Mouse (Mus musculus) midbrain, embryonic 14.5 days (tissue): Measurements from ENCODE around the gene Rufy3. TPM values are rescaled to one million over a fixed set of nuclear protein-coding genes. Genes with fewer than 3 reads are reported as not detected.
"Not testable (repeated sequence)": the region's sequence is repeated elsewhere in the genome, so short reads cannot be mapped to it uniquely, and the experiment has no call there.

Experiments
- ATAC-seq: fragments of 200-750 bp; cut with Nextera tagmentation; 2 replicates; pipeline ENCODE4 v1.8.0; 2017; ENCODE audit warnings: moderate number of reproducible peaks, moderate library complexity; ENCODE audit not compliant: low FRiP score, low TSS enrichment
- DNase-seq: peaks from one replicate; pipeline ENCODE4 v3.0.0-alpha.2; 2015
- H3K27ac ChIP-seq: fragments of 300-500 bp; sonication (generic); replicated peaks from 2 replicates; pipeline ENCODE4 v1.5.1; 2014; ENCODE audit warnings: mild to moderate bottlenecking, low read depth, low read length, moderate library complexity
- H3K27me3 ChIP-seq: fragments of 300-500 bp; sonication (generic); 2 replicates; pipeline ENCODE4 v1.6.1; 2014; ENCODE audit warnings: low read length, control low read depth, mixed read lengths; ENCODE audit not compliant: control insufficient read depth, insufficient read depth
- H3K36me3 ChIP-seq: fragments of 300-500 bp; sonication (generic); 2 replicates; pipeline ENCODE4 v1.6.1; 2014; ENCODE audit warnings: low read length, control low read depth; ENCODE audit not compliant: control insufficient read depth, insufficient read depth
- H3K4me1 ChIP-seq: fragments of 300-500 bp; sonication (generic); 2 replicates; pipeline ENCODE4 v1.6.1; 2014; ENCODE audit warnings: mild to moderate bottlenecking, antibody characterized with exemption, low read length, control low read depth; ENCODE audit not compliant: control insufficient read depth, insufficient read depth
- H3K4me2 ChIP-seq: fragments of 300-500 bp; sonication (generic); 2 replicates; pipeline ENCODE4 v1.6.1; 2014; ENCODE audit warnings: mild to moderate bottlenecking, low read length, moderate library complexity
- H3K4me3 ChIP-seq: fragments of 300-500 bp; sonication (generic); replicated peaks from 2 replicates; pipeline ENCODE4 v1.5.1; 2014; ENCODE audit warnings: low read depth, low read length
- H3K9ac ChIP-seq: fragments of 300-500 bp; sonication (generic); replicated peaks from 2 replicates; pipeline ENCODE4 v1.6.1; 2014; ENCODE audit warnings: mild to moderate bottlenecking, low read length, moderate library complexity
- H3K9me3 ChIP-seq: fragments of 300-500 bp; sonication (generic); 2 replicates; pipeline ENCODE4 v1.6.1; 2016; ENCODE audit warnings: low read length, control low read depth, mixed read lengths; ENCODE audit not compliant: control insufficient read depth
- WGBS: fragments of 180-500 bp; shearing (Covaris S2); extraction: QIAGEN DNeasy Blood & Tissue Kit; methylation state at CpG from one replicate; pipeline ENCODE4 v1.1.7; 2014; 5-methylcytosine and 5-hydroxymethylcytosine counted together
- polyA plus RNA-seq: library from polyadenylated mRNA; unstranded; fragments of >200 nt; fragmentation: Nextera tagmentation; extraction: Ambion mirVana; gene quantifications from 2 replicates; pipeline ENCODE4 v1.2.1, GENCODE M21; 2014

Gene Rufy3
- 268 and 322 TPM in 2 replicates for polyA plus RNA-seq

DNA sequence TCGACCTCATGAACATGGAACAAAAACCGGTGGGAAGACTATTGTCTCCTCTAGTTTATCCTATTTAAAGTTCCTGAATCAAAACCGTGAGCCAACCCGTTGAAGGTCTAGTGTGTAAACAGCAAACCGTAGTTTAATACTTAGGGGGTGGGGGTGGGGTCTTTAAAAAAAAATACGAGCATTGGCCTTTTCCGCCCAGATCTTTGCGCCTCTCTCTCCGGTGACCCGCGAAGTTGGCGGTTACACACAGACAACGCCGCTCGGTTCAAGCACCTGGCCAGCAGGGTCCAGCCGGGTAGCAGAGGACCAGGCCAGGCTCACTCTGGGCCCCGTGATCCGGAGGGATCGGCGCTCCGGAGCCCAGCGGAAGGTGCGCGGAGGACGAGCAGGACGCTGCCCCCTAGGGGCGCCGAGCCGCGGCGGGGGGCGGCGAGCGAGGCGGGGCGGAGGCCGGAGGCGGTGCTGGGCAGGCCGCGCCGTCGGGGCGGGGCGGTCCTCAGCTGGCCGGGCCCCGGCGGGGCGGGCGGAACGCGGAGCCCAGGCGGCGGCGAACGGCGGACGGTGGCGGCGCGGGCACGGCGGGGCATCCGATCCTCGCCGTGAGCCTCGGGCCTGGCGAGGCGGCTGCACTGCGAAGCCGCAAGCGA, at the start of gene Rufy3:
Gene Rufy3, plus strand, starts transcription at position 540 of the 647 bp plus-strand sequence.
- H3K36me3 ChIP-seq = no peaks in the 10 kb centered on the region
- WGBS = under 1% methylated on average over 71 of the region's 71 CpGs

DNA sequence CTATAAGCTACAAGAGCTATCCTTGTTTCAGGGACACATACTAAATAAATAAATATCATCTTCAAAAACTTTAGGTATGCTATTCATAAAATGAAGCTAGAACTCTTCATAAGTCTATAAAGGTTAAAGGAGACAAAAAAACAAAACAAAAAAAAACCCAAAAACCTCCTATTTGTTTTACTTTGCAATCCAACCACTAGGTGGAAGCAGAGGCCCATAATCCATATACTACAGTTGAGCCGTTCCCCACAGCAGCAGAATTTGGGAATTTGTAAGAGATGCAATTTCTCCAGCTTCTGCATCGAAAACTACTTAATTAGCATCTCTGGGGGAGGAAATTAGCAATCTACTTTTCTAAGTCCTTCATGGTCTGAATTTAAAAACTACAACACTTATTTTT, 45.6 kb upstream of the Rufy3 start:
- 5% methylated on average over 2 of the region's 2 CpGs for WGBS
- no peak overlapping the region for H3K27ac ChIP-seq
- no peaks in the 10 kb centered on the region for H3K4me1 ChIP-seq
- H3K36me3 ChIP-seq = no peaks in the 10 kb centered on the region
- no peaks in the 10 kb centered on the region for H3K27me3 ChIP-seq
- H3K4me3 ChIP-seq = no peak overlapping the region
- H3K4me2 ChIP-seq = no peak overlapping the region
- H3K9me3 ChIP-seq = no peaks in the 10 kb centered on the region
- no peak overlapping the region for H3K9ac ChIP-seq
- ATAC-seq (no peak), DNase-seq (peak; percentile 83)

More for the DNA sequence above, at the start of gene Rufy3:
- peak; percentile 90 for DNase-seq
- peak within 1 kb of the TSS; percentile 78 for H3K4me2 ChIP-seq
- no peaks in the 10 kb centered on the region for H3K27me3 ChIP-seq
- ATAC-seq = peak; percentile 87
- no peaks in the 10 kb centered on the region for H3K9me3 ChIP-seq
- peak within 1 kb of the TSS; percentile 86 for H3K4me3 ChIP-seq
- peak within 1 kb of the TSS; percentile 88 for H3K9ac ChIP-seq
- peak within 1 kb of the TSS; percentile 88 for H3K27ac ChIP-seq
- peaks cover 6% of the 10 kb centered on the region; the same call in 1 of the 2 replicates for H3K4me1 ChIP-seq

DNA sequence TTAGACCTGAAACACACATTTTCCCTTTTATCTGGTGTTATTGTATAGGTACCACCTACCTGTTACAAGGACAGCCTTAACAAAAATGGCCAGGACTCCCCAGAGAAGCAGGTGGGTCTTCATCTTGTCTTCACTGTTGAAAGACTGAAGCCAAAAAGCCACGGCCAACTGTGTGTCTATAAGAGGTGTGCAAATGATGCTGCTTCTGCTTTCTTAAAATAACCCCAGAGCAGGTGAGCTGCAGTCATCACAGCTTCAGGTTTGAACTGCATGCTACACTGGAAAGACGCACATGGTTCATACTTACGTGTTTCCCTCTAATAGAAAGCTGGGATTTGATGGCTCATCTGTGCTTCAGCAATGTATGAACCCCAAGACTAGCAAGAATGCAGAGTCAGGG, 37.2 kb upstream of the Rufy3 start, which contains the start of gene Jchain:
Gene Jchain, minus strand, starts transcription at position 235 of the 400 bp plus-strand sequence.
- WGBS = 89% methylated on average over 3 of the region's 3 CpGs
- Histone ChIP-seq H3K36me3 (no peaks in the 10 kb centered on the region), H3K9ac (no peak within 1 kb of the TSS), H3K27me3 (no peaks in the 10 kb centered on the region), H3K27ac (no peak within 1 kb of the TSS), H3K4me3 (no peak within 1 kb of the TSS), H3K4me1 (no peaks in the 10 kb centered on the region), H3K4me2 (no peak within 1 kb of the TSS), H3K9me3 (no peaks in the 10 kb centered on the region)
- DNase-seq (no peak), ATAC-seq (no peak)

DNA sequence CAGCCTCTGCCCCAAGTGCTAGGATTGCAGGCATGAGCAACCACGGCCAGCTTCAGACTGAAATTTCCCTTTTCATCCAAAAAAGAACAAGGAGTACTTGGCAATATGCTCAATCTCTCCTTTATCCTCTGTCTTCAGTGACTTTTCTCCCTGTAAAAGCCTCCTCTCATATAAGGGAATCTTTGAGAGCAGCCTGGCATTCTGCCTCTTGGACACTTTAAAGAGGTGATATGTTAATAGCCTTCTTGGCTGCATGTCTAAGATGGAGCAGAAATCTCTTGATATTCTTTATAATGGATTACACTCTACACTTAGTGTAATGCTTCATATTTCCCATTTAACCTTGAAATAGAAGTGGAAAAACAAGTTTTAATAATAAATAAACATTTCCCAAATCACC, 33.9 kb upstream of the Rufy3 start:
- Histone ChIP-seq H3K4me1 (no peaks in the 10 kb centered on the region), H3K27ac (no peak overlapping the region), H3K4me3 (no peak overlapping the region), H3K9ac (no peak overlapping the region), H3K27me3 (no peaks in the 10 kb centered on the region), H3K4me2 (no peak overlapping the region), H3K9me3 (no peaks in the 10 kb centered on the region), H3K36me3 (no peaks in the 10 kb centered on the region)
- WGBS = 63% methylated on average over 1 of the region's 1 CpGs
- no peak for ATAC-seq
- no peak for DNase-seq

DNA sequence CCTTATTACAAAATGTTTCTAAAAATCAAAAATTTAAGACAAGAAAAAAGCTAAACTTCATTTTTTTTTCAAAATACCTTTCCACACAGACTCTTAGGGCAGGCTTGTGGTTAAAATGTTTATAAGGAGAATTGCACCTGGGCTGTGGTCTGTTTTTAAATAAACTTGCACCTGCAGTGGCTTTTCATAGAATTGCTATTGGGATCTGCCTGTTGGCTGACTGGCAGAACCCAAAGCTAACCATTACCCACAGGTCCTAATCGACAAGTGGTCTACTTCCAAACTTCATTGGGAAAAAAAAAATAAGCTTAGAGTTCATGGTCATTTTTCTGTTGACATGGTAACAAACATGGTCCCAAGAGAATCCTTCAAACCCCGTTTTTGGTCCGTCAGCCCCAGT, 30.1 kb upstream of the Rufy3 start:
- Histone ChIP-seq H3K27ac (no peak overlapping the region), H3K9me3 (no peaks in the 10 kb centered on the region), H3K27me3 (no peaks in the 10 kb centered on the region), H3K4me2 (no peak overlapping the region), H3K4me3 (no peak overlapping the region), H3K9ac (no peak overlapping the region), H3K4me1 (no peaks in the 10 kb centered on the region), H3K36me3 (no peaks in the 10 kb centered on the region)
- DNase-seq = no peak
- ATAC-seq = no peak
- 64% methylated on average over 3 of the region's 3 CpGs for WGBS

DNA sequence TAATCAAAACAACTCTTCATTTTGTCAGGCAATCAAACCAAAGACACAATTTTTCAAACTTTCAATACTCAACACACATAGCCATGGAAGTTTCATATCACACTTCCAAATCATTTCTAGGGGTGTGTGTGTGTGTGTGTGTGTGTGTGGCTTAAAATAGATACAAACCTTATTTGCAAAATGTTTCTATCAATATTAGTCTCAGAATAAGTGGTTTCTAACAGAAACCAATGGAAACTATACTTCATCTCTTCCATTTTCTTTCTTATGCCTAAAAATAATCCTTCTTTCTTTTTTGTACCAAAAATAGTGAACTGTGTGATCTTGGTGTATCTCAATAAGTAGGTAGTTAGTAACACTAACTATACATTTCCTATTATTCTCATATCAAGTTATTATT, 24.0 kb upstream of the Rufy3 start:
- DNase-seq (no peak), ATAC-seq (no peak)
- Histone ChIP-seq H3K4me3 (no peak overlapping the region), H3K27ac (no peak overlapping the region), H3K4me2 (no peak overlapping the region), H3K4me1 (no peaks in the 10 kb centered on the region), H3K36me3 (no peaks in the 10 kb centered on the region), H3K9me3 (no peaks in the 10 kb centered on the region), H3K9ac (no peak overlapping the region), H3K27me3 (no peaks in the 10 kb centered on the region)

DNA sequence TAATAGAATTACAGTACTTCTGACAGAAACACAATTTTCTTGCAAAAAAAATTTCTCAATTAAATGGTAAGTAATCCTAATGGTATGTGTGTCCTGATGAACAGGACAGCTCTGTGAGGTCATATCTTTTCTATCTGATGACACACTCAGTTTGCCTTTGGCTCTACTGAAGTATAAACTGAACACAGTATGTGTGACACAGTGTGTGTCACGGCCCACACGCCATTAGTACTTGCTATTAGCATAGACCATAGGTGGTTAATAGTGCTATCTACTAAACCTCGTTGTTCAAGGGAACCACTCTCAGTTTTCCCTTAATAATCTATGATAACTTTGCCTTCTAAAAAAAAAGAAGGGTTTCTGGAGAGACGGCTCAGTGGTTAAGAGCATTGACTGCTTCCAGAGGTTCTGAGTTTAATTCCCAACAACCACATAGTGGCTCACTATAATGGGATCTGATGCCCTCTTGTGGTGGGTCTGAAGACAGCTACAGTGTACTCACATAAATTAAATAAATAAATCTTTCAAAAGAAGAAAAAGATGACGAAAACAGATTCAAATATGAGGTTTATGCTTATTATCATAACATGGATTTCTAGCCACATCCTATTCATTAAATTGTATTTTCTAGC, 22.1 kb upstream of the Rufy3 start:
- WGBS = 67% methylated on average over 5 of the region's 5 CpGs

DNA sequence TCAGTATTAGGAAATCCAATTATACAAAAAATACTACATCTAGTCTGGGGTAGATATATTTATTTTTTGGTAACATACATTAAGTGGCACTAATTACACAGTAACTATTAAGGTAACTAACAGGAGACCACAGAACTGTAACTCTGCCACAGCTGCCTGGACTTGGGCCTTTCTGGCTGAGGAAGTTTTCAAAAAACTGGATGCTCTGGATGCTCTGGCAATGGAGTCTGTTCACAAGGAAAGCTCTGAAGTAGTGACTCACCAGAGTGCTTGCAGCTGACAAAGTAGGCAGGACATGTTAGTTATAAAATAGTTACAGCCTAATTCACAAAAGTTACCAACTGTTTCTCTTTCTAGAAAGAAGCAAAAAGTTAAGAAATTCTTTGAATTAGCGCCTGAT, 20.4 kb upstream of the Rufy3 start:
- H3K9ac ChIP-seq, H3K27me3 ChIP-seq, DNase-seq, ATAC-seq, H3K9me3 ChIP-seq, H3K4me1 ChIP-seq, H3K4me2 ChIP-seq, H3K27ac ChIP-seq, H3K36me3 ChIP-seq, H3K4me3 ChIP-seq: not testable (repeated sequence)
- 93% methylated on average over 1 of the region's 1 CpGs for WGBS

More for the DNA sequence above, 22.1 kb upstream of the Rufy3 start:
- no peaks in the 10 kb centered on the region for H3K4me1 ChIP-seq
- ATAC-seq = no peak
- no peak overlapping the region for H3K9ac ChIP-seq
- no peak overlapping the region for H3K4me3 ChIP-seq
- H3K27ac ChIP-seq = no peak overlapping the region
- H3K36me3 ChIP-seq = no peaks in the 10 kb centered on the region
- no peaks in the 10 kb centered on the region for H3K27me3 ChIP-seq
- H3K9me3 ChIP-seq = no peaks in the 10 kb centered on the region
- peak; percentile 68 for DNase-seq
- no peak overlapping the region for H3K4me2 ChIP-seq

DNA sequence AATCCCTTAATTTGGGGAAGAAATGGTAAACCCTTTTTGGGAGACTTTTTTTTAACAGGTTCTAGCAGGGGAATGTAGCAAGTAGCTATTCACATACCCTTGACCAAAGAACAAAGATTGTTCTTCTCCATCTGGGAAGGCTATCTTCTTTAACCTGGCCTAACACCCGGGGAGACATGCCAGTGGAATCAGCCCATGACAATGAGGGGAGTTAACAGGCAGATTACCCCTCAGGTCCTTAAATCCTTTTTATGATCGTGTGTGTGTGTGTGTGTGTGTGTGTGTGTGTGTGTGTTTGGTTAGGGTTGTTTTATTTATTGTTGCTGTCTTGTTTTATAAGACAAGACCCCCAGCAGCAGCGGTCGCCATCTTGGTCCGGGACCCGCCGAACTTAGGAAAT, 19.3 kb upstream of the Rufy3 start:
- ATAC-seq (no peak), DNase-seq (no peak)
- no peak overlapping the region for H3K4me2 ChIP-seq
- no peak overlapping the region for H3K4me3 ChIP-seq
- no peaks in the 10 kb centered on the region for H3K4me1 ChIP-seq
- no peaks in the 10 kb centered on the region for H3K36me3 ChIP-seq
- H3K9ac ChIP-seq = no peak overlapping the region
- WGBS = 87% methylated on average over 7 of the region's 7 CpGs
- H3K27me3 ChIP-seq = no peaks in the 10 kb centered on the region
- no peak overlapping the region for H3K27ac ChIP-seq
- no peaks in the 10 kb centered on the region for H3K9me3 ChIP-seq
